Mouse (Mus musculus) ES-E14 (cell line): ENCODE measurements around the gene Spata22.

ENCODE experiments used
- MAFK ChIP-seq: IDR thresholded peaks from 2 replicates; pipeline ENCODE4 v1.6.1; 2014; ENCODE audit warnings: mild to moderate bottlenecking, low read depth, low read length, inconsistent platforms; ENCODE audit not compliant: insufficient read depth
- ZC3H11A ChIP-seq: IDR thresholded peaks from 2 replicates; pipeline ENCODE4 v1.6.1; 2012; ENCODE audit warnings: low read depth, mild to moderate bottlenecking, inconsistent platforms, low read length, borderline replicate concordance

GRCm38 (mm10) chr11:73281528-73282027, 48.0 kb upstream of the Spata22 start:
- TF ChIP-seq MAFK (peak; percentile 84), ZC3H11A (peak; percentile 17; the same call in 1 of the 2 replicates)
